Mouse (Mus musculus): Measurements from ENCODE around the gene Ttll13. TPM values are rescaled to one million over a fixed set of nuclear protein-coding genes. Genes with fewer than 3 reads are reported as not detected.

Gene Ttll13
- polyA plus RNA-seq (2012; rRNA removed): 0.23 and 0.31 TPM in 2 replicates

DNA sequence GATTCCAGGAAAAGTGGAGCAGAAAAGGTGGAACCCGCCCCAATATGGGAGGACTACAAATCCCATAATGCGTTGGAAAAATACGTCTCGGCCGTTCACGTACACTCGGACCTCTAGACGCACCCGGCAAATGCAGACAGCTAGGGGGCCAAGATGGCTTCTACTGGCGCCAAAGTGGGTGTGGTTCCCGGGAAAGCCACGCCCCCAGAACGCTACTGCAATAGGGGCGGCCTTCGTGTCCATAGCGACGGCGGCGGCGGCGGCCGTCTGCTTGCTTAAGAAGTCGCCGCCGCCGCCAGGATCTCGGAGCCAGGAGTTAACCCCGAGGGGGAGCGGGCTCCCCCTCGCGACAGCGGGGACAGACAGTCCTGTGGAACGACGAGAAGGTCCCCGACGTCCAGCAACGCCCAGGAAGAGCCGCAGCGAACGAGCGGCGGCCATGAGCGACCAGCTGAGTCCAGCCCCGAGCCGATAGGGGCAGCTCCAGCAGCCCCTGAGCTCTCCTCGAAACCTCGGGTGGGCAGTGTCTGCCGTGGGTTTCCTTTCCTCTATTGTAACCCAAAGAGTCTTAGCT lies at the start of gene Ttll13:
TSS of gene Ttll13 (plus strand) at position 229 of the 574 bp plus-strand sequence.

DNA sequence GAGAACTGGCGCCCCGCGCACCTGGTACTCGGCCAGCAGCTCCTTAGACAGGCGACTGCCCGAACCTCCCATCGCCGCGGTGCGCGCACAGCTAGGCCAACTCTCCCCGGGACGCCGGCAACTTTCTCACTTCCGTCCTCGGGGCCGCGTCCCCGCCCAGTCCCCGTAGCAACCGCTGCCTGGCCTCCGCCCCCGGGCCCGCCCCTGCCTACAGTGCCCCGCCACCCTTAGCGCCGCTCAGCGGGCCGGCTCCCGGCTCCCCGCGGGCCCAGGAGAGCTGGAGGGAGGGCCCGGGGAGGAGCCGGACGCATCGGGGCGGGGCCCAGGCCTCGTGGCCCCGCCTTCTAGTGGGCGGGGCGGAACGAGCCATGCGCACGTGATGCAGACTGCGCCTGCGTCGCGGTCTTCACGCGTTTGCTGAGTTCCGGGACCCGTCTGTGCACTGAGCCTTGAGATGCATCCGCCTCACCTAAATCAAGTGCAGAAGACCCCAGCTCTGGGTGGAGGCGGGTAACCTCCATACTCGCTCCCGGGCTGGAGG lies 13.6 kb upstream of the Ttll13 start, which contains the start of the genes Cib1 and Gdpgp1:
TSS of gene Cib1 (minus strand) at position 325 of the 541 bp plus-strand sequence.
TSS of gene Gdpgp1 (plus strand) at position 377 of the 541 bp plus-strand sequence.

DNA sequence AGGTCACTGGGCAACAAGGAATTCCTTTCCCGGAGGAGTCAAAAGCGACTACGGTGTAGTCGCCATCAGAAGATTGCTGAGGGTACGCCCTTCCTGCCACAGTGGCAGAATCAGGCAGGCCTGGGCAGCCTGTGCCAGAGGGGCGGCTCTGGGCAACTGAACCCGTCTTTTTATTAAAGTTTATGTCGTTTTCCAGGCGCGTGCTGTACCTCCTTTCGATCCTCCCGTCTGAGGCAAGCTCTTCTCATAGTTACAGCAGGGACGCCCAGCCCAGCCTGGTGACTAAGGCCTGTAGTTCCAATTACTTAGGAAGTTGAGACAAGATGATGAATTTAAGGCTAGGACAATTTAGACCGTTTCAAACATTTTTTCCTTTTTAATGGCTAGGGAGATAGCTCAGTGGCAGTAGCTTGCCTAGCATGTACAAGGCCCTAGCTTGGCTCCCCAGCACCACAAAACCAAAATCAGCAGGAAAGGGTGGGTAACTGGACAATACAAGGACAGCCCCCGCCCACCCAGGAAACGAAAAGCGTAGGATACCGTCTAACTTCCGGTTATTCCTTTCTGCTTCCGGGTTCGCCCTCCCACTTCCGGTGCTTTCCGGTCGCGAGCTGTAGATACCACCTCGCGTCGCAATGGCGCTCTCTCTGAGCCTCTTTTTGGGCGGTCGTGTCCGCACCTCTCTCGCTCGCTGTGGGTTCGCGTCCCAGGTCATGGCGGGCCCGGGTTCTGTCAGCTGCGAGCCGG lies 14.6 kb downstream of the Ttll13 start, which contains the start of gene Ngrn:
TSS of gene Ngrn (plus strand) at position 591 of the 747 bp plus-strand sequence.

DNA sequence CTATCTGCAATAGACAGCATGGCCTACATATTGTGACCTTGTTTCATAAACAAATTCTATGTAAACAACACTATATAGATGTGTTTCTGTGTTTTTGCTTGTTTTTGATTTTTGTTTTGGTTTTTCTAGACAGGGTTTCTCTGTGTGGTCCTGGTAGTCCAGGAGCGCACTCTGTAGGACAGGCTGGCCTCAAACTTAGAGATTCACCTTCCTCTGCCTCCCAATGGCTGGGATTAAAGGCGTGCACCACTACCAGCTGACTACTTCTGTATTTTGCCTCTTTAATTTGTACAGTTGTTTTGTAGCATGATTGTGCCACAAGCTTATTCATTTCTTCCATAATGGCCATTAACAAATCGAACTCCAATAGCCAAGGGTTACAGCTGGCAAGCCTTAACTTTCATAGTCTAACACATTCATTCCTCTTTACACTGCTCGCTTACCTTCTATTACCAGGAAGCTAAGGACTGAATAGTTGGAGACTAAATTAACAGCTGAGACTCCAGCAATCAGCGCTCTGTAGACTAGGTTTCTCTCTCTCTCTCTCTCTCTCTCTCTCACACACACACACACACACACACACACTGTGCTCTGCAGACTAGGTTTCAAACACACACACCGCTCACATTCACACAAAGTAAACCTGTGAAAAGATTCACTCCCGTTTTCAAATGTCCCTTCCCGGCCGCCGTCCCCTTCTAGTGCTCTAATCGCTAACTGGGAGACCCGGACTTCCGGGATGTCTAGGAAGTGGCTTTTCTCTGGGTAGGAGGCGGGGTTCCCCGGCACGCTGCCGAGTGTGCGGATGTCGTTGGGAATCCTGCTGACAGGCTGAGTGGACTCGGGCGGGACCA lies 22.9 kb downstream of the Ttll13 start, which contains the start of gene Vps33b:
TSS of gene Vps33b (plus strand) at position 753 of the 854 bp plus-strand sequence.

DNA sequence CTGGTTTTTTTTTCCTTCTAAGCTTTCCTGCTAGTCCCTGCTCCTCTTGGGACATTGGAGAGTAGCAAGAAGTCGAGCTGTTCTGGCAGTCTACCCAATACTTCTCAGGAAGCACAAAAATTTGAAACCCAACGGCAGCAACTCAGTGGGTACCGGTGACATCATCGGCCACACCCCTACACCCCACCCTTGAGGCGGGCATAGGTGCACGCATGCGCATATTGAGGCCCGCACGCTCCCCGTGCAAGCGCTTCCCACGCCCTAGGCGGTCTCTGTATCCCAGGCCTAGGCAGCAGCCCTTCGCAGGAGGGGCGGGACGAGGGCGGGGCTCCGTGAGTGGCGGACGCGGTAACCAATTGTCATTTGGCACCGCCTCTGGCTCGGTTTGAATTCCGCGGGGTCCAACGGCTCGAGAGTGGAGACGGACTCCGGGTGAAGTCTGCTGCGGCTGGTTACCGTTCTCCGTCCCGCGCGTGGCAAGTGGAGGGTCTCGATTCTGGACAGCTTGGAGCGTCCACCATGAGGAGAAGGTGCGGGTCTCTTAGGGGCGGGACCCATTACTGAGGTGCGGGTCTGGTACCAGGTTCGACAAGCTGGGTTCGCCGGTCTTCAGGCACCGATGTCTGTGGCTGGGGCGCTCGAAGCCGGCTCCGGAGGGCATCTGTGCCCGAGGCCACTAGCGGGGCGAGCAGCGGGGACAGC lies 48.0 kb downstream of the Ttll13 start, which contains the start of gene Prc1:
TSS of gene Prc1 (plus strand) at position 389 of the 702 bp plus-strand sequence.

Other genes starting within 250 kb of the Ttll13 start
- gene Zfp710, start 221.6 kb upstream of the Ttll13 start, polyA plus RNA-seq (2012; rRNA removed): 9.5 and 12.1 TPM in 2 replicates
- gene Idh2, start 131.0 kb upstream of the Ttll13 start, polyA plus RNA-seq (2012; rRNA removed): 171 and 185 TPM in 2 replicates
- 4.6 TPM in 2 replicates for gene Sema4b, start 59.5 kb upstream of the Ttll13 start, polyA plus RNA-seq (2012; rRNA removed)
- 40.6 and 46.2 TPM in 2 replicates for gene Cib1, start 13.6 kb upstream of the Ttll13 start, polyA plus RNA-seq (2012; rRNA removed)
- gene Gdpgp1, start 13.5 kb upstream of the Ttll13 start, polyA plus RNA-seq (2012; rRNA removed): 0.88 and 0.94 TPM in 2 replicates
- 21.6 and 24.3 TPM in 2 replicates for gene Ngrn, start 14.8 kb downstream of the Ttll13 start, polyA plus RNA-seq (2012; rRNA removed)
- 5.3 and 5.8 TPM in 2 replicates for gene Vps33b, start 23.3 kb downstream of the Ttll13 start, polyA plus RNA-seq (2012; rRNA removed)
- gene Prc1, start 48.1 kb downstream of the Ttll13 start, polyA plus RNA-seq (2012; rRNA removed): 38.5 and 42.6 TPM in 2 replicates
- gene Rccd1, start 78.1 kb downstream of the Ttll13 start, polyA plus RNA-seq (2012; rRNA removed): 4.3 TPM in 2 replicates
- gene Unc45a, start 94.6 kb downstream of the Ttll13 start, polyA plus RNA-seq (2012; rRNA removed): 8.7 and 9.3 TPM in 2 replicates
- 8.4 and 8.9 TPM in 2 replicates for gene Hddc3, start 96.7 kb downstream of the Ttll13 start, polyA plus RNA-seq (2012; rRNA removed)
- gene Man2a2, start 125.0 kb downstream of the Ttll13 start, polyA plus RNA-seq (2012; rRNA removed): 8.5 and 10.6 TPM in 2 replicates
- gene Fes, start 141.6 kb downstream of the Ttll13 start, polyA plus RNA-seq (2012; rRNA removed): 17.6 and 24.7 TPM in 2 replicates
- 22.4 and 27.7 TPM in 2 replicates for gene Furin, start 159.1 kb downstream of the Ttll13 start, polyA plus RNA-seq (2012; rRNA removed)